Mouse (Mus musculus): ENCODE data around the gene E130309D02Rik.
A peak's percentile ranks its signal among the peaks of the same experiment; 100 is the strongest.

DNA sequence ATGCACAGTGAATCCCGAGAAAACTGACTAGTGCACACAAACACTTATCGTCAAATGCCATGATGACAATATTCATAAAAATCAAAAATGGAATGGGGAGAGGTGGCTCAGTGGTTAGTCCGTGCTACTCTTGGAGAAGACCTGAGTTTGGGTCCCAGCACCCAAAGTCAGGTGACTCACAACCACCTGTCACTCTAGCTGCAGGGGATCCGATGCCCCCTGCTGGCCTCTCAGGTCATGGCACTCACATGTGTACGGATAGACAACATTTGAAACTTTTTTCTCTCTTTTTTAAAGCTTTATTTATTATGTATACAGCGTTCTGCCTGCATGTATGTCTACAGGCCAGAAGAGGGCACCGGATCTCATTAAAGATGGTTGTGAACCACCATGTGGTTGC is 16.8 kb downstream of the E130309D02Rik start:
- TF ChIP-seq CTCF (IDR thresholded peaks at IDR 0.05; ENCODE audit: low read depth, low read length) (peak; percentile 59), POLR2A (IDR thresholded peaks at IDR 0.05; ENCODE audit: insufficient read depth, low read length) (no peak), EP300 (IDR thresholded peaks at IDR 0.05; ENCODE audit: insufficient read depth, low read depth, low read length) (no peak)

All from ES-Bruce4 (cell line).